Mouse (Mus musculus) neural tube, embryonic 14.5 days (tissue): ENCODE measurements around the gene Ada. TPM values are rescaled to one million over a fixed set of nuclear protein-coding genes. Genes with fewer than 3 reads are reported as not detected.

ENCODE experiments used
- ATAC-seq: fragments of 200-750 bp; cut with Nextera tagmentation; 2 replicates; pipeline ENCODE4 v1.8.0; 2017; ENCODE audit warnings: low read depth, mild to moderate bottlenecking, moderate TSS enrichment, moderate library complexity
- H3K27ac ChIP-seq: fragments of 300-500 bp; sonication (generic); 2 replicates; pipeline ENCODE4 v1.5.1; 2014; ENCODE audit warnings: low read depth, mild to moderate bottlenecking, control low read depth, low read length, moderate library complexity, mixed read lengths
- H3K27me3 ChIP-seq: fragments of 300-500 bp; sonication (generic); 2 replicates; pipeline ENCODE4 v1.6.1; 2014; ENCODE audit warnings: low read length; ENCODE audit not compliant: control insufficient read depth, insufficient read depth
- H3K36me3 ChIP-seq: fragments of 300-500 bp; sonication (generic); 2 replicates; pipeline ENCODE4 v1.6.1; 2014; ENCODE audit warnings: low read length, mixed read lengths; ENCODE audit not compliant: control insufficient read depth, insufficient read depth
- H3K4me1 ChIP-seq: fragments of 300-500 bp; sonication (generic); 2 replicates; pipeline ENCODE4 v1.6.1; 2014; ENCODE audit warnings: low read length; ENCODE audit not compliant: control insufficient read depth, insufficient read depth
- H3K4me2 ChIP-seq: fragments of 300-500 bp; sonication (generic); 2 replicates; pipeline ENCODE4 v1.6.1; 2014; ENCODE audit warnings: mild to moderate bottlenecking, low read depth, low read length, control low read depth
- H3K4me3 ChIP-seq: fragments of 300-500 bp; sonication (generic); 2 replicates; pipeline ENCODE4 v1.5.1; 2014; ENCODE audit warnings: low read depth, low read length, control low read depth, mixed read lengths
- H3K9ac ChIP-seq: fragments of 300-500 bp; sonication (generic); replicated peaks from 2 replicates; pipeline ENCODE4 v1.6.1; 2014; ENCODE audit warnings: low read depth, mild to moderate bottlenecking, control low read depth, low read length, mixed read lengths
- H3K9me3 ChIP-seq: fragments of 300-500 bp; sonication (generic); 2 replicates; pipeline ENCODE4 v1.6.1; 2016; ENCODE audit warnings: low read length; ENCODE audit not compliant: control insufficient read depth
- WGBS: fragments of 180-500 bp; shearing (Covaris S2); extraction: QIAGEN DNeasy Blood & Tissue Kit; methylation state at CpG from one replicate; pipeline ENCODE4 v1.1.7; 2014; 5-methylcytosine and 5-hydroxymethylcytosine counted together
- polyA plus RNA-seq: library from polyadenylated mRNA; unstranded; fragments of >200 nt; fragmentation: Nextera tagmentation; extraction: Ambion mirVana; gene quantifications from 2 replicates; pipeline ENCODE4 v1.2.1, GENCODE M21; 2014

The Ada gene
- polyA plus RNA-seq, 1 experiment from 2014 or later = 3.1 TPM

GRCm38 (mm10) chr2:163710606-163711159 is 39.4 kb downstream of the Ada start:
- Histone ChIP-seq H3K9ac (no peak overlapping the region), H3K36me3 (no peaks in the 10 kb centered on the region), H3K4me1 (no peaks in the 10 kb centered on the region), H3K4me3 (no peak overlapping the region), H3K27ac (no peak overlapping the region), H3K4me2 (no peak overlapping the region), H3K9me3 (no peaks in the 10 kb centered on the region), H3K27me3 (no peaks in the 10 kb centered on the region)
- WGBS = 85% methylated on average over 5 of the region's 5 CpGs
- no peak for ATAC-seq

GRCm38 (mm10) chr2:163710000-163710399 is 40.0 kb downstream of the Ada start:
- 95% methylated on average over 9 of the region's 9 CpGs for WGBS
- Histone ChIP-seq H3K9me3 (no peaks in the 10 kb centered on the region), H3K4me2 (no peak overlapping the region), H3K4me1 (no peaks in the 10 kb centered on the region), H3K4me3 (no peak overlapping the region), H3K27ac (no peak overlapping the region), H3K36me3 (no peaks in the 10 kb centered on the region), H3K27me3 (no peaks in the 10 kb centered on the region), H3K9ac (no peak overlapping the region)
- ATAC-seq = no peak

- Histone ChIP-seq H3K4me1 (no peaks in the 10 kb centered on the region), H3K9ac (no peak overlapping the region), H3K27me3 (no peaks in the 10 kb centered on the region), H3K27ac (no peak overlapping the region), H3K4me2 (no peak overlapping the region), H3K9me3 (no peaks in the 10 kb centered on the region), H3K4me3 (no peak overlapping the region), H3K36me3 (no peaks in the 10 kb centered on the region)
- 67% methylated on average over 5 of the region's 6 CpGs for WGBS
- no peak for ATAC-seq
Observed at GRCm38 (mm10) chr2:163708763-163709250, 41.2 kb downstream of the Ada start.

- no peaks in the 10 kb centered on the region for H3K4me1 ChIP-seq
- H3K27me3 ChIP-seq = no peaks in the 10 kb centered on the region
- WGBS = 88% methylated on average over 5 of the region's 5 CpGs
- H3K9me3 ChIP-seq = no peaks in the 10 kb centered on the region
- H3K4me2 ChIP-seq = no peak overlapping the region
- no peak overlapping the region for H3K9ac ChIP-seq
- H3K27ac ChIP-seq = no peak overlapping the region
- no peak for ATAC-seq
- no peaks in the 10 kb centered on the region for H3K36me3 ChIP-seq
- no peak overlapping the region for H3K4me3 ChIP-seq
Observed at GRCm38 (mm10) chr2:163708321-163708720, 41.7 kb downstream of the Ada start.

GRCm38 (mm10) chr2:163703599-163704260 is 46.3 kb downstream of the Ada start:
- Histone ChIP-seq H3K4me3 (no peak overlapping the region), H3K9ac (no peak overlapping the region), H3K27me3 (no peaks in the 10 kb centered on the region), H3K27ac (no peak overlapping the region), H3K4me2 (no peak overlapping the region), H3K4me1 (no peaks in the 10 kb centered on the region), H3K36me3 (no peaks in the 10 kb centered on the region), H3K9me3 (no peaks in the 10 kb centered on the region)
- no peak for ATAC-seq
- 91% methylated on average over 5 of the region's 5 CpGs for WGBS

GRCm38 (mm10) chr2:163702921-163703320 is 47.1 kb downstream of the Ada start:
- no peak overlapping the region for H3K9ac ChIP-seq
- no peaks in the 10 kb centered on the region for H3K27me3 ChIP-seq
- no peak for ATAC-seq
- no peaks in the 10 kb centered on the region for H3K4me1 ChIP-seq
- no peak overlapping the region for H3K4me3 ChIP-seq
- H3K4me2 ChIP-seq = no peak overlapping the region
- 0 out of 2 replicates have a peak overlapping the region, but pooled peaks have one; percentile 34 for H3K27ac ChIP-seq
- no peaks in the 10 kb centered on the region for H3K9me3 ChIP-seq
- H3K36me3 ChIP-seq = no peaks in the 10 kb centered on the region
- 70% methylated on average over 5 of the region's 5 CpGs for WGBS

GRCm38 (mm10) chr2:163702431-163702830 is 47.6 kb downstream of the Ada start:
- 78% methylated on average over 7 of the region's 7 CpGs for WGBS
- no peak overlapping the region for H3K9ac ChIP-seq
- H3K27me3 ChIP-seq = no peaks in the 10 kb centered on the region
- H3K36me3 ChIP-seq = no peaks in the 10 kb centered on the region
- no peaks in the 10 kb centered on the region for H3K4me1 ChIP-seq
- no peaks in the 10 kb centered on the region for H3K9me3 ChIP-seq
- no peak overlapping the region for H3K4me2 ChIP-seq
- ATAC-seq = no peak
- H3K27ac ChIP-seq = no peak overlapping the region
- no peak overlapping the region for H3K4me3 ChIP-seq

GRCm38 (mm10) chr2:163699078-163699780 is 50.8 kb downstream of the Ada start:
- no peak overlapping the region for H3K4me2 ChIP-seq
- ATAC-seq = no peak
- 72% methylated on average over 11 of the region's 11 CpGs for WGBS
- no peaks in the 10 kb centered on the region for H3K36me3 ChIP-seq
- no peak overlapping the region for H3K27ac ChIP-seq
- no peak overlapping the region for H3K9ac ChIP-seq
- H3K9me3 ChIP-seq = no peaks in the 10 kb centered on the region
- no peak overlapping the region for H3K4me3 ChIP-seq
- 0 out of 2 replicates have a peak, but pooled peaks cover under 1% of the 10 kb centered on the region for H3K4me1 ChIP-seq
- H3K27me3 ChIP-seq = no peaks in the 10 kb centered on the region
